Mouse (Mus musculus) ovary, adult 10 weeks (tissue): ENCODE data around the gene Ppp1r15b. TPM values are rescaled to one million over a fixed set of nuclear protein-coding genes. Genes with fewer than 3 reads are reported as not detected.

Experiments used
- polyA plus RNA-seq: library from polyadenylated mRNA; stranded (reverse); fragments of 350-450 nt; fragmentation: Illumina TruSeq; extraction: RNeasy Lipid Tissue Mini Kit (QIAGEN cat#74804); gene quantifications from one replicate; pipeline ENCODE4 v1.2.3, GENCODE M21; 2014

Ppp1r15b gene
- polyA plus RNA-seq = 95.0 TPM

GRCm38 (mm10) chr1:133130638-133131560, at the start of gene Ppp1r15b:
Ppp1r15b (plus strand) TSS chr1:133131143.

GRCm38 (mm10) chr1:133163820-133164431, 33.0 kb downstream of the Ppp1r15b start, which contains the start of gene Plekha6:
Plekha6 (plus strand) TSS chr1:133164210.

Other genes with a start within 250 kb of the Ppp1r15b start
- 177 TPM for gene Mdm4, start 100.6 kb upstream of the Ppp1r15b start, polyA plus RNA-seq
- gene Pik3c2b, start 85.5 kb upstream of the Ppp1r15b start, polyA plus RNA-seq = 1.6 TPM
- 4.8 TPM for gene Plekha6, start 33.1 kb downstream of the Ppp1r15b start, polyA plus RNA-seq
- not detected for gene Golt1a, start 178.7 kb downstream of the Ppp1r15b start, polyA plus RNA-seq
- not detected for gene Kiss1, start 190.7 kb downstream of the Ppp1r15b start, polyA plus RNA-seq
- not detected for gene Ren1, start 219.4 kb downstream of the Ppp1r15b start, polyA plus RNA-seq
- gene Etnk2, start 232.4 kb downstream of the Ppp1r15b start, polyA plus RNA-seq = 17.6 TPM